Mouse (Mus musculus): ENCODE measurements around the gene Polr2b. TPM values are rescaled to one million over a fixed set of nuclear protein-coding genes. Genes with fewer than 3 reads are reported as not detected.

Polr2b gene
- polyA plus RNA-seq, 1 experiment: 32.2 TPM

- Histone ChIP-seq H3K36me3 (ENCODE audit: control insufficient read depth, insufficient read depth, low read length) (peaks cover 2% of the 10 kb centered on the region; the same call in 1 of the 2 replicates), H3K27me3 (replicated peaks; ENCODE audit: control insufficient read depth, insufficient read depth, low read length) (no peaks in the 10 kb centered on the region), H3K27ac (ENCODE audit: insufficient read depth, low read depth, low read length) (peak overlapping the region; percentile 52), H3K4me3 (ENCODE audit: insufficient read depth, low read depth, low read length) (peak overlapping the region; percentile 70), H3K4me1 (ENCODE audit: control insufficient read depth, insufficient read depth, low read length) (peaks cover 6% of the 10 kb centered on the region)
- TF ChIP-seq POLR2A (IDR thresholded peaks at IDR 0.05; ENCODE audit: low read depth, low read length) (no peak), CTCF (conservative IDR thresholded peaks at IDR 0.05; ENCODE audit: insufficient read depth, insufficient read length, low read depth, low read length) (no peak)
- 3% methylated on average over 11 of the region's 11 CpGs for WGBS
- DNase-seq: peak; percentile 41
Observed at GRCm38 (mm10) chr5:77266886-77267401, 43.0 kb upstream of the Polr2b start.

- no peaks in the 10 kb centered on the region for H3K27me3 ChIP-seq (replicated peaks; ENCODE audit: control insufficient read depth, insufficient read depth, low read length)
- 52% methylated on average over 4 of the region's 4 CpGs for WGBS
- H3K4me3 ChIP-seq (ENCODE audit: insufficient read depth, low read depth, low read length): no peak overlapping the region
- no peak for DNase-seq
- peaks cover 2% of the 10 kb centered on the region; the same call in 1 of the 2 replicates for H3K36me3 ChIP-seq (ENCODE audit: control insufficient read depth, insufficient read depth, low read length)
- peaks cover 6% of the 10 kb centered on the region for H3K4me1 ChIP-seq (ENCODE audit: control insufficient read depth, insufficient read depth, low read length)
- H3K27ac ChIP-seq (ENCODE audit: insufficient read depth, low read depth, low read length): no peak overlapping the region
- TF ChIP-seq CTCF (conservative IDR thresholded peaks at IDR 0.05; ENCODE audit: insufficient read depth, insufficient read length, low read depth, low read length): no peak
- no peak for TF ChIP-seq POLR2A (IDR thresholded peaks at IDR 0.05; ENCODE audit: low read depth, low read length)
Observed at GRCm38 (mm10) chr5:77267441-77267840, 42.5 kb upstream of the Polr2b start.

- TF ChIP-seq CTCF (conservative IDR thresholded peaks at IDR 0.05; ENCODE audit: insufficient read depth, insufficient read length, low read depth, low read length) (no peak), POLR2A (IDR thresholded peaks at IDR 0.05; ENCODE audit: low read depth, low read length) (no peak)
- 83% methylated on average over 30 of the region's 30 CpGs for WGBS
Observed at GRCm38 (mm10) chr5:77267957-77268624, 41.9 kb upstream of the Polr2b start.

GRCm38 (mm10) chr5:77269399-77269798 is 40.5 kb upstream of the Polr2b start:
- peaks cover 2% of the 10 kb centered on the region; the same call in 1 of the 2 replicates for H3K36me3 ChIP-seq (ENCODE audit: control insufficient read depth, insufficient read depth, low read length)
- no peak overlapping the region for H3K4me3 ChIP-seq (ENCODE audit: insufficient read depth, low read depth, low read length)
- H3K4me1 ChIP-seq (ENCODE audit: control insufficient read depth, insufficient read depth, low read length): peaks cover 7% of the 10 kb centered on the region
- 82% methylated on average over 8 of the region's 8 CpGs for WGBS
- no peak for DNase-seq
- H3K27ac ChIP-seq (ENCODE audit: insufficient read depth, low read depth, low read length): no peak overlapping the region
- H3K27me3 ChIP-seq (replicated peaks; ENCODE audit: control insufficient read depth, insufficient read depth, low read length): no peaks in the 10 kb centered on the region
- TF ChIP-seq CTCF (conservative IDR thresholded peaks at IDR 0.05; ENCODE audit: insufficient read depth, insufficient read length, low read depth, low read length): peak; percentile 43
- TF ChIP-seq POLR2A (IDR thresholded peaks at IDR 0.05; ENCODE audit: low read depth, low read length): no peak

More at GRCm38 (mm10) chr5:77267957-77268624, 41.9 kb upstream of the Polr2b start:
- Histone ChIP-seq H3K4me1 (ENCODE audit: control insufficient read depth, insufficient read depth, low read length) (peaks cover 6% of the 10 kb centered on the region), H3K27ac (ENCODE audit: insufficient read depth, low read depth, low read length) (no peak overlapping the region), H3K27me3 (replicated peaks; ENCODE audit: control insufficient read depth, insufficient read depth, low read length) (no peaks in the 10 kb centered on the region), H3K4me3 (ENCODE audit: insufficient read depth, low read depth, low read length) (no peak overlapping the region), H3K36me3 (ENCODE audit: control insufficient read depth, insufficient read depth, low read length) (peaks cover 2% of the 10 kb centered on the region; the same call in 1 of the 2 replicates)
- no peak for DNase-seq

GRCm38 (mm10) chr5:77273151-77273550 is 36.8 kb upstream of the Polr2b start:
- Histone ChIP-seq H3K4me3 (ENCODE audit: insufficient read depth, low read depth, low read length) (no peak overlapping the region), H3K27me3 (replicated peaks; ENCODE audit: control insufficient read depth, insufficient read depth, low read length) (no peaks in the 10 kb centered on the region), H3K36me3 (ENCODE audit: control insufficient read depth, insufficient read depth, low read length) (no peaks in the 10 kb centered on the region; the same call in 1 of the 2 replicates), H3K27ac (ENCODE audit: insufficient read depth, low read depth, low read length) (no peak overlapping the region), H3K4me1 (ENCODE audit: control insufficient read depth, insufficient read depth, low read length) (peaks cover 8% of the 10 kb centered on the region; the same call in 1 of the 2 replicates)
- TF ChIP-seq CTCF (conservative IDR thresholded peaks at IDR 0.05; ENCODE audit: insufficient read depth, insufficient read length, low read depth, low read length) (no peak), POLR2A (IDR thresholded peaks at IDR 0.05; ENCODE audit: low read depth, low read length) (no peak)
- 60% methylated on average over 7 of the region's 7 CpGs for WGBS
- no peak for DNase-seq

GRCm38 (mm10) chr5:77275950-77276349 is 34.0 kb upstream of the Polr2b start:
- 84% methylated on average over 5 of the region's 5 CpGs for WGBS
- H3K36me3 ChIP-seq (ENCODE audit: control insufficient read depth, insufficient read depth, low read length): no peaks in the 10 kb centered on the region; the same call in 1 of the 2 replicates
- peaks cover 5% of the 10 kb centered on the region; the same call in 1 of the 2 replicates for H3K4me1 ChIP-seq (ENCODE audit: control insufficient read depth, insufficient read depth, low read length)
- H3K4me3 ChIP-seq (ENCODE audit: insufficient read depth, low read depth, low read length): no peak overlapping the region
- DNase-seq: no peak
- H3K27ac ChIP-seq (ENCODE audit: insufficient read depth, low read depth, low read length): no peak overlapping the region
- H3K27me3 ChIP-seq (replicated peaks; ENCODE audit: control insufficient read depth, insufficient read depth, low read length): no peaks in the 10 kb centered on the region
- no peak for TF ChIP-seq POLR2A (IDR thresholded peaks at IDR 0.05; ENCODE audit: low read depth, low read length)
- peak; percentile 27; the same call in 1 of the 2 replicates for TF ChIP-seq CTCF (conservative IDR thresholded peaks at IDR 0.05; ENCODE audit: insufficient read depth, insufficient read length, low read depth, low read length)

GRCm38 (mm10) chr5:77277204-77277603 is 32.7 kb upstream of the Polr2b start:
- Histone ChIP-seq H3K27ac (ENCODE audit: insufficient read depth, low read depth, low read length) (no peak overlapping the region), H3K4me3 (ENCODE audit: insufficient read depth, low read depth, low read length) (no peak overlapping the region), H3K4me1 (ENCODE audit: control insufficient read depth, insufficient read depth, low read length) (peaks cover 5% of the 10 kb centered on the region; the same call in 1 of the 2 replicates), H3K36me3 (ENCODE audit: control insufficient read depth, insufficient read depth, low read length) (peaks cover 4% of the 10 kb centered on the region), H3K27me3 (replicated peaks; ENCODE audit: control insufficient read depth, insufficient read depth, low read length) (no peaks in the 10 kb centered on the region)
- DNase-seq: no peak
- WGBS: 93% methylated on average over 6 of the region's 6 CpGs
- TF ChIP-seq POLR2A (IDR thresholded peaks at IDR 0.05; ENCODE audit: low read depth, low read length) (no peak), CTCF (conservative IDR thresholded peaks at IDR 0.05; ENCODE audit: insufficient read depth, insufficient read length, low read depth, low read length) (no peak)

Data from kidney, adult 2 months (tissue).